ENCODE assay signal across 9 mouse cellular contexts in genomic region chr7:66434453-66434935, GRCm38 (mm10). TPM values are rescaled to one million over a fixed set of nuclear protein-coding genes. Genes with fewer than 3 reads are reported as not detected.
DNase-seq lines count a peak whose midpoint lies in the region; ATAC-seq and TF ChIP-seq lines count a peak whose summit lies in the region.
"Had no signal": no experiment of that assay in that cellular context is flagged by ENCODE, and none has a peak within 500 bp of the region (broad histone marks: within the 10 kb centered on the region; RNA-seq: fewer than 3 reads in every experiment).

No protein-coding gene starts in this region.

- no peaks in the 10 kb centered on the region for H3K9me3 ChIP-seq in hindbrain, embryonic 15.5 days

- TF ChIP-seq POLR2A in heart, adult 2 months (IDR thresholded peaks at IDR 0.05; ENCODE audit: insufficient read depth, low read depth, low read length), result no peak
- no peak for TF ChIP-seq POLR2A in embryonic fibroblast, embryonic 13.5 days (IDR thresholded peaks at IDR 0.05; ENCODE audit: low read depth, low read length)
- TF ChIP-seq POLR2A in spleen, adult 2 months (IDR thresholded peaks at IDR 0.05; ENCODE audit: low read depth, low read length), result no peak

- H3K27ac ChIP-seq in heart, adult 2 months, result no peak overlapping the region
- H3K27ac ChIP-seq in embryonic fibroblast, embryonic 13.5 days (ENCODE audit: insufficient read depth, low read length), result no peak overlapping the region
- H3K27ac ChIP-seq in hindbrain, embryonic 15.5 days (replicated peaks), result no peak overlapping the region
- H3K27ac ChIP-seq in spleen, adult 2 months (ENCODE audit: insufficient read depth, low read length), result no peak overlapping the region
- H3K27ac ChIP-seq: macrophage had no signal

- H3K79me2 ChIP-seq in heart, adult 2 months (replicated peaks; ENCODE audit: control insufficient read depth, insufficient read depth, low read length), result no peaks in the 10 kb centered on the region

- H3K9ac ChIP-seq in heart, adult 2 months (ENCODE audit: low read depth, low read length), result no peak overlapping the region
- no peak overlapping the region for H3K9ac ChIP-seq in hindbrain, embryonic 15.5 days

- WGBS in heart, adult 2 months, result 30% methylated on average over 10 of the region's 10 CpGs
- 45% methylated on average over 10 of the region's 10 CpGs for WGBS in hindbrain, embryonic 15.5 days
- WGBS in spleen, adult 2 months, result 42% methylated on average over 10 of the region's 10 CpGs

- H3K27me3 ChIP-seq in heart, adult 2 months (ENCODE audit: control insufficient read depth, insufficient read depth, low read length), result no peaks in the 10 kb centered on the region
- peaks cover 7% of the 10 kb centered on the region for H3K27me3 ChIP-seq in hindbrain, embryonic 15.5 days
- H3K27me3 ChIP-seq in spleen, adult 2 months (ENCODE audit: control insufficient read depth, insufficient read depth, low read length), result no peaks in the 10 kb centered on the region

- DNase-seq in heart, adult 2 months, result peak in 1 of 2 experiments; percentile 71
- no peak for DNase-seq in heart, postnatal 25 days (ENCODE audit: low spot score)
- peak; percentile 66 to 70 for DNase-seq in adrenal gland, postnatal 36 days
- peak; percentile 65 to 70 for DNase-seq in layer of hippocampus, postnatal 36 days
- DNase-seq in mesoderm, embryonic 11.5 days (ENCODE audit: low read depth, low spot score), result peak; percentile 73
- DNase-seq in spleen, adult 2 months (ENCODE audit: low read depth in 1 of 2, low spot score in 2 of 2), result peak; percentile 5 to 45

- H3K36me3 ChIP-seq in heart, adult 2 months (ENCODE audit: control insufficient read depth, insufficient read depth, low read length), result no peaks in the 10 kb centered on the region
- H3K36me3 ChIP-seq in hindbrain, embryonic 15.5 days, result no peaks in the 10 kb centered on the region
- H3K36me3 ChIP-seq in spleen, adult 2 months (ENCODE audit: control insufficient read depth, insufficient read depth, low read length), result no peaks in the 10 kb centered on the region

- TF ChIP-seq EP300 in heart, adult 2 months (IDR thresholded peaks at IDR 0.05; ENCODE audit: insufficient read depth, low read depth, low read length), result peak; percentile 62; the same call in 1 of the 2 replicates

- H3K4me3 ChIP-seq in heart, adult 2 months, result no peak overlapping the region
- H3K4me3 ChIP-seq in embryonic fibroblast, embryonic 13.5 days (ENCODE audit: insufficient read depth, low read length), result no peak overlapping the region
- no peak overlapping the region for H3K4me3 ChIP-seq in hindbrain, embryonic 15.5 days
- H3K4me3 ChIP-seq in spleen, adult 2 months (ENCODE audit: extremely low read depth, insufficient read depth, insufficient read length), result no peak overlapping the region

- intact Hi-C loops in heart, adult 2 months (cut with DNase I), result loop anchor here (1.0 kb wide), 1 partner anchor 227 kb away; no protein-coding TSS in a partner anchor
- intact Hi-C loops in heart, postnatal 25 days (cut with DNase I), result loop anchor here (1.0 kb wide), 1 partner anchor 227 kb away; no protein-coding TSS in a partner anchor

- no peak overlapping the region for H3K4me2 ChIP-seq in hindbrain, embryonic 15.5 days

- peak; percentile 15; the same call in 1 of the 2 replicates for ATAC-seq in hindbrain, embryonic 15.5 days (ENCODE audit: low FRiP score, low read depth)

- H3K4me1 ChIP-seq in heart, adult 2 months (ENCODE audit: control insufficient read depth, insufficient read depth, low read length), result no peaks in the 10 kb centered on the region
- no peaks in the 10 kb centered on the region for H3K4me1 ChIP-seq in embryonic fibroblast, embryonic 13.5 days (ENCODE audit: control insufficient read depth, insufficient read depth, low read length)
- H3K4me1 ChIP-seq in hindbrain, embryonic 15.5 days (replicated peaks), result no peaks in the 10 kb centered on the region
- no peaks in the 10 kb centered on the region for H3K4me1 ChIP-seq in spleen, adult 2 months (ENCODE audit: control insufficient read depth, insufficient read depth, insufficient read length)

- peak; percentile 99 for TF ChIP-seq CTCF in heart, adult 2 months (IDR thresholded peaks at IDR 0.05)
- TF ChIP-seq CTCF in embryonic fibroblast, embryonic 13.5 days (IDR thresholded peaks at IDR 0.05; ENCODE audit: borderline replicate concordance, insufficient read depth, low read length), result peak; percentile 92
- TF ChIP-seq CTCF in spleen, adult 2 months (IDR thresholded peaks at IDR 0.05; ENCODE audit: extremely low read depth, insufficient read depth, insufficient read length, insufficient replicate concordance), result peak; percentile 76; the same call in 1 of the 2 replicates

RNA-seq across cellular contexts. Expression of gene Aldh1a3, which starts 7.2 kb away (rescaled TPM):
- 1 to 10 TPM in 1 of 2 experiments, under 1 TPM in 1; 0.75 to 1.0 TPM for total RNA-seq in heart, adult 2 months (2021)
- 0.85 and 0.86 TPM in 2 replicates for polyA plus RNA-seq in heart, adult 2 months (2012; rRNA removed)
- 1 to 10 TPM in 1 of 2 experiments, under 1 TPM in 1; 0.87 to 1.2 TPM for total RNA-seq in heart, postnatal 25 days (2021)
- 10 to 100 TPM in 1 of 2 experiments, 1 to 10 TPM in 1; 9.2 to 10.4 TPM for total RNA-seq in adrenal gland, postnatal 36 days (2021)
- polyA plus RNA-seq in embryonic fibroblast, embryonic 13.5 days (2011; ENCODE audit: insufficient read length, low read depth, missing spikeins), result 3.5 and 4.2 TPM in 2 replicates
- 2.1 and 2.9 TPM in 2 replicates for polyA plus RNA-seq in hindbrain, embryonic 15.5 days (2015; fragmentation: Nextera tagmentation; extraction: Ambion mirVana)
- 1 to 10 TPM in 1 of 2 experiments, under 1 TPM in 1; 0.88 to 1.6 TPM for total RNA-seq in layer of hippocampus, postnatal 36 days (2021)
- polyA plus RNA-seq in spleen, adult 2 months (2012; rRNA removed), result 0.53 and 0.85 TPM in 2 replicates
- polyA plus RNA-seq: macrophage had no signal

RNA-seq across cellular contexts. Expression of gene Lrrk1, which starts 46.3 kb away (rescaled TPM):
- 1 to 10 TPM; 7.8 to 9.6 TPM for total RNA-seq in heart, adult 2 months (2021)
- 11.0 and 12.0 TPM in 2 replicates for polyA plus RNA-seq in heart, adult 2 months (2012; rRNA removed)
- 10 to 100 TPM in 1 of 2 experiments, 1 to 10 TPM in 1; 9.9 to 10.5 TPM for total RNA-seq in heart, postnatal 25 days (2021)
- 10 to 100 TPM; 15.3 to 15.5 TPM for total RNA-seq in adrenal gland, postnatal 36 days (2021)
- 31.0 and 39.9 TPM in 2 replicates for polyA plus RNA-seq in embryonic fibroblast, embryonic 13.5 days (2011; ENCODE audit: insufficient read length, low read depth, missing spikeins)
- 3.4 and 4.6 TPM in 2 replicates for polyA plus RNA-seq in hindbrain, embryonic 15.5 days (2015; fragmentation: Nextera tagmentation; extraction: Ambion mirVana)
- 1 to 10 TPM; 2.3 to 3.4 TPM for total RNA-seq in layer of hippocampus, postnatal 36 days (2021)
- polyA plus RNA-seq in spleen, adult 2 months (2012; rRNA removed), result 45.8 and 50.2 TPM in 2 replicates
